Mouse (Mus musculus): ENCODE measurements around the gene Slc44a3. TPM values are rescaled to one million over a fixed set of nuclear protein-coding genes. Genes with fewer than 3 reads are reported as not detected.
A peak's percentile ranks its signal among the peaks of the same experiment; 100 is the strongest.

Slc44a3 gene
- polyA plus RNA-seq, 1 experiment from 2014 or later, result 12.2 TPM

GRCm38 (mm10) chr3:121460473-121461193 lies 71.6 kb downstream of the Slc44a3 start:
- TF ChIP-seq CTCF (IDR thresholded peaks at IDR 0.05; ENCODE audit: low read depth), result no peak
- Histone ChIP-seq H3K9me3 (ENCODE audit: low read depth, low read length) (no peaks in the 10 kb centered on the region), H3K4me1 (ENCODE audit: insufficient read depth) (no peaks in the 10 kb centered on the region), H3K27me3 (ENCODE audit: insufficient read depth, low read length) (no peaks in the 10 kb centered on the region), H3K4me2 (no peak overlapping the region), H3K36me3 (ENCODE audit: insufficient read depth) (peaks cover 50% of the 10 kb centered on the region), H3K9ac (no peak overlapping the region), H3K27ac (ENCODE audit: low read depth) (peak overlapping the region; percentile 42; the same call in 1 of the 2 replicates), H3K4me3 (ENCODE audit: low read depth, low read length) (no peak overlapping the region)
- DNase-seq (no peak), ATAC-seq (ENCODE audit: insufficient read depth) (peak; percentile 26; the same call in 1 of the 2 replicates)
- 47% methylated on average over 16 of the region's 16 CpGs for WGBS

- no peak for ATAC-seq (ENCODE audit: insufficient read depth)
Measured at GRCm38 (mm10) chr3:121458545-121459492, 73.4 kb downstream of the Slc44a3 start.

GRCm38 (mm10) chr3:121451404-121451803 lies 80.8 kb downstream of the Slc44a3 start:
- Histone ChIP-seq H3K27me3 (ENCODE audit: insufficient read depth, low read length) (no peaks in the 10 kb centered on the region), H3K4me2 (no peak overlapping the region), H3K4me3 (ENCODE audit: low read depth, low read length) (no peak overlapping the region), H3K36me3 (ENCODE audit: insufficient read depth) (peaks cover 70% of the 10 kb centered on the region), H3K9me3 (ENCODE audit: low read depth, low read length) (no peaks in the 10 kb centered on the region), H3K9ac (no peak overlapping the region), H3K27ac (ENCODE audit: low read depth) (no peak overlapping the region), H3K4me1 (ENCODE audit: insufficient read depth) (peaks cover 4% of the 10 kb centered on the region; the same call in 1 of the 2 replicates)
- no peak for TF ChIP-seq CTCF (IDR thresholded peaks at IDR 0.05; ENCODE audit: low read depth)
- DNase-seq, result no peak
- no peak for ATAC-seq (ENCODE audit: insufficient read depth)
- WGBS, result 58% methylated on average over 10 of the region's 10 CpGs

More at GRCm38 (mm10) chr3:121458545-121459492, 73.4 kb downstream of the Slc44a3 start:
- peak; percentile 32 for DNase-seq
- H3K4me3 ChIP-seq (ENCODE audit: low read depth, low read length), result no peak overlapping the region
- no peaks in the 10 kb centered on the region for H3K27me3 ChIP-seq (ENCODE audit: insufficient read depth, low read length)
- H3K27ac ChIP-seq (ENCODE audit: low read depth), result peak overlapping the region; percentile 28; the same call in 1 of the 2 replicates
- no peaks in the 10 kb centered on the region for H3K4me1 ChIP-seq (ENCODE audit: insufficient read depth)
- no peaks in the 10 kb centered on the region for H3K9me3 ChIP-seq (ENCODE audit: low read depth, low read length)
- no peak for TF ChIP-seq CTCF (IDR thresholded peaks at IDR 0.05; ENCODE audit: low read depth)
- no peak overlapping the region for H3K9ac ChIP-seq
- no peak overlapping the region for H3K4me2 ChIP-seq
- WGBS, result 51% methylated on average over 14 of the region's 14 CpGs
- H3K36me3 ChIP-seq (ENCODE audit: insufficient read depth), result peaks cover 68% of the 10 kb centered on the region

- Histone ChIP-seq H3K9me3 (ENCODE audit: low read depth, low read length) (no peaks in the 10 kb centered on the region), H3K4me2 (no peak overlapping the region), H3K27me3 (ENCODE audit: insufficient read depth, low read length) (no peaks in the 10 kb centered on the region), H3K27ac (ENCODE audit: low read depth) (no peak overlapping the region), H3K36me3 (ENCODE audit: insufficient read depth) (peaks cover 53% of the 10 kb centered on the region), H3K4me3 (ENCODE audit: low read depth, low read length) (no peak overlapping the region), H3K9ac (no peak overlapping the region), H3K4me1 (ENCODE audit: insufficient read depth) (peaks cover 4% of the 10 kb centered on the region; the same call in 1 of the 2 replicates)
- ATAC-seq (ENCODE audit: insufficient read depth) (peak; percentile 39; the same call in 1 of the 2 replicates), DNase-seq (peak; percentile 38)
- TF ChIP-seq CTCF (IDR thresholded peaks at IDR 0.05; ENCODE audit: low read depth), result no peak
- WGBS, result 72% methylated on average over 8 of the region's 8 CpGs
Measured at GRCm38 (mm10) chr3:121449527-121449926, 82.7 kb downstream of the Slc44a3 start.

GRCm38 (mm10) chr3:121448606-121449005 lies 83.6 kb downstream of the Slc44a3 start:
- Histone ChIP-seq H3K27ac (ENCODE audit: low read depth) (no peak overlapping the region), H3K4me3 (ENCODE audit: low read depth, low read length) (no peak overlapping the region), H3K4me1 (ENCODE audit: insufficient read depth) (peaks cover 4% of the 10 kb centered on the region; the same call in 1 of the 2 replicates), H3K36me3 (ENCODE audit: insufficient read depth) (peaks cover 47% of the 10 kb centered on the region), H3K4me2 (no peak overlapping the region), H3K9me3 (ENCODE audit: low read depth, low read length) (no peaks in the 10 kb centered on the region), H3K9ac (no peak overlapping the region), H3K27me3 (ENCODE audit: insufficient read depth, low read length) (no peaks in the 10 kb centered on the region)
- TF ChIP-seq CTCF (IDR thresholded peaks at IDR 0.05; ENCODE audit: low read depth), result no peak
- DNase-seq, result no peak
- 81% methylated on average over 8 of the region's 8 CpGs for WGBS
- no peak for ATAC-seq (ENCODE audit: insufficient read depth)

- H3K4me3 ChIP-seq (ENCODE audit: low read depth, low read length), result no peak overlapping the region
Measured at GRCm38 (mm10) chr3:121448029-121448468, 84.2 kb downstream of the Slc44a3 start.

More at GRCm38 (mm10) chr3:121448029-121448468, 84.2 kb downstream of the Slc44a3 start:
- Histone ChIP-seq H3K27me3 (ENCODE audit: insufficient read depth, low read length) (no peaks in the 10 kb centered on the region), H3K4me1 (ENCODE audit: insufficient read depth) (peaks cover 4% of the 10 kb centered on the region; the same call in 1 of the 2 replicates), H3K36me3 (ENCODE audit: insufficient read depth) (peaks cover 49% of the 10 kb centered on the region), H3K4me2 (no peak overlapping the region), H3K27ac (ENCODE audit: low read depth) (no peak overlapping the region), H3K9ac (no peak overlapping the region), H3K9me3 (ENCODE audit: low read depth, low read length) (no peaks in the 10 kb centered on the region)
- no peak for DNase-seq
- WGBS, result 42% methylated on average over 11 of the region's 11 CpGs
- TF ChIP-seq CTCF (IDR thresholded peaks at IDR 0.05; ENCODE audit: low read depth), result no peak
- ATAC-seq (ENCODE audit: insufficient read depth), result peak; percentile 19; the same call in 1 of the 2 replicates
